Mouse (Mus musculus): ENCODE data around the gene Fank1.
"Not testable (repeated sequence)": the region's sequence is repeated elsewhere in the genome, so short reads cannot be mapped to it uniquely, and the experiment has no call there.

Gene Fank1

GRCm38 (mm10) chr7:133828514-133828913 is 51.9 kb downstream of the Fank1 start:
- DNase-seq (ENCODE audit: low spot score): no peak

GRCm38 (mm10) chr7:133829579-133829978 is 52.9 kb downstream of the Fank1 start:
- DNase-seq (ENCODE audit: low spot score): no peak

GRCm38 (mm10) chr7:133839546-133839945 is 62.9 kb downstream of the Fank1 start:
- DNase-seq (ENCODE audit: low spot score): no peak

GRCm38 (mm10) chr7:133842079-133842478 is 65.4 kb downstream of the Fank1 start:
- DNase-seq (ENCODE audit: low spot score): no peak

GRCm38 (mm10) chr7:133847175-133847574 is 70.5 kb downstream of the Fank1 start:
- DNase-seq (ENCODE audit: low spot score): peak; percentile 24

- no peak for DNase-seq (ENCODE audit: low spot score)
These were observed 71.5 kb downstream of the Fank1 start for GRCm38 (mm10) chr7:133848180-133848579.

- no peak for DNase-seq (ENCODE audit: low spot score)
These were observed 74.1 kb downstream of the Fank1 start for GRCm38 (mm10) chr7:133850735-133851134.

- peak; percentile 89 for DNase-seq (ENCODE audit: low spot score)
These were observed 79.6 kb downstream of the Fank1 start for GRCm38 (mm10) chr7:133856278-133856677.

GRCm38 (mm10) chr7:133858506-133858905 is 81.8 kb downstream of the Fank1 start:
- no peak for DNase-seq (ENCODE audit: low spot score)

GRCm38 (mm10) chr7:133859548-133859947 is 82.9 kb downstream of the Fank1 start:
- no peak for DNase-seq (ENCODE audit: low spot score)

GRCm38 (mm10) chr7:133862233-133862632 is 85.6 kb downstream of the Fank1 start:
- DNase-seq (ENCODE audit: low spot score): no peak

- DNase-seq (ENCODE audit: low spot score): no peak
These were observed 86.1 kb downstream of the Fank1 start for GRCm38 (mm10) chr7:133862723-133863122.

- no peak for DNase-seq (ENCODE audit: low spot score)
These were observed 86.5 kb downstream of the Fank1 start for GRCm38 (mm10) chr7:133863151-133863550.

GRCm38 (mm10) chr7:133863684-133864083 is 87.0 kb downstream of the Fank1 start:
- DNase-seq (ENCODE audit: low spot score): no peak

GRCm38 (mm10) chr7:133870265-133870664 is 93.6 kb downstream of the Fank1 start:
- no peak for DNase-seq (ENCODE audit: low spot score)

- no peak for DNase-seq (ENCODE audit: low spot score)
These were observed 96.0 kb downstream of the Fank1 start for GRCm38 (mm10) chr7:133872701-133873100.

GRCm38 (mm10) chr7:133876139-133876538 is 99.5 kb downstream of the Fank1 start:
- no peak for DNase-seq (ENCODE audit: low spot score)

GRCm38 (mm10) chr7:133876646-133877342 is 100.1 kb downstream of the Fank1 start:
- peak; percentile 12 for DNase-seq (ENCODE audit: low spot score)

- DNase-seq (ENCODE audit: low spot score): no peak
These were observed 103.1 kb downstream of the Fank1 start for GRCm38 (mm10) chr7:133879761-133880160.

- DNase-seq (ENCODE audit: low spot score): not testable (repeated sequence)
These were observed 108.2 kb downstream of the Fank1 start for GRCm38 (mm10) chr7:133884759-133885431.

- DNase-seq (ENCODE audit: low spot score): no peak
These were observed 112.6 kb downstream of the Fank1 start for GRCm38 (mm10) chr7:133888926-133889920.

- no peak for DNase-seq (ENCODE audit: low spot score)
These were observed 113.3 kb downstream of the Fank1 start for GRCm38 (mm10) chr7:133889986-133890385.
